Mouse (Mus musculus) heart, adult 18-20 months (tissue): ENCODE results near the gene Wsb1. TPM values are rescaled to one million over a fixed set of nuclear protein-coding genes. Genes with fewer than 3 reads are reported as not detected.
A peak's percentile ranks its signal among the peaks of the same experiment; 100 is the strongest.
"Not testable (repeated sequence)": the region's sequence is repeated elsewhere in the genome, so short reads cannot be mapped to it uniquely, and the experiment has no call there.

Source experiments
- DNase-seq, 2 experiments: peaks; one replicate each; pipeline ENCODE4 v3.0.0; 2021 to 2022; ENCODE audit warnings: mixed read lengths in 1 of 2
- long read RNA-seq, 2 experiments: library from polyadenylated mRNA; stranded (forward); transcript quantifications; one replicate each; pipeline ENCODE4 v2.0.0; 2021
- total RNA-seq, 2 experiments: library from RNA; stranded (reverse); gene quantifications; 2 replicates each; pipeline ENCODE4 v1.2.3; 2021

Wsb1 gene
- 10 to 100 TPM; 12.6 to 13.8 TPM for total RNA-seq
- long read RNA-seq, experiment 1, partial matches to known transcripts: 0 of 3 reads
- long read RNA-seq, experiment 1, other reads (novel, unspliced or antisense): 2 of 3 reads
- long read RNA-seq, experiment 2, partial matches to known transcripts: 0 of 2 reads
- long read RNA-seq, experiment 2, other reads (novel, unspliced or antisense): 0 of 2 reads

GRCm38 (mm10) chr11:79254391-79255098, at the start of gene Wsb1:
TSS of gene Wsb1 (minus strand) at chr11:79254671.
- peak; percentile 94 to 97 for DNase-seq

GRCm38 (mm10) chr11:79304245-79304644, 49.8 kb upstream of the Wsb1 start:
- not testable (repeated sequence) for DNase-seq

GRCm38 (mm10) chr11:79303109-79303508, 48.6 kb upstream of the Wsb1 start:
- no peak for DNase-seq

GRCm38 (mm10) chr11:79299719-79300431, 45.4 kb upstream of the Wsb1 start:
- no peak for DNase-seq

- DNase-seq: no peak
Observed at GRCm38 (mm10) chr11:79296856-79297491, 42.5 kb upstream of the Wsb1 start, which contains the start of gene Gm9964. TSS of gene Gm9964 (minus strand) at chr11:79296906.

- peak in 1 of 2 experiments; percentile 83 for DNase-seq
Observed at GRCm38 (mm10) chr11:79296167-79296566, 41.7 kb upstream of the Wsb1 start.

- DNase-seq: no peak
Observed at GRCm38 (mm10) chr11:79293971-79294370, 39.5 kb upstream of the Wsb1 start.

- DNase-seq: no peak
Observed at GRCm38 (mm10) chr11:79293025-79293424, 38.6 kb upstream of the Wsb1 start.

- DNase-seq: no peak
Observed at GRCm38 (mm10) chr11:79292130-79292529, 37.7 kb upstream of the Wsb1 start.

GRCm38 (mm10) chr11:79291651-79292050, 37.2 kb upstream of the Wsb1 start:
- DNase-seq: no peak

GRCm38 (mm10) chr11:79290473-79290872, 36.0 kb upstream of the Wsb1 start:
- DNase-seq: peak; percentile 57 to 59

GRCm38 (mm10) chr11:79288913-79289640, 34.6 kb upstream of the Wsb1 start:
- no peak for DNase-seq

- DNase-seq: no peak
Observed at GRCm38 (mm10) chr11:79288278-79288843, 33.9 kb upstream of the Wsb1 start.

- peak; percentile 64 to 78 for DNase-seq
Observed at GRCm38 (mm10) chr11:79287447-79287846, 33.0 kb upstream of the Wsb1 start.

GRCm38 (mm10) chr11:79286305-79286799, 31.9 kb upstream of the Wsb1 start:
- DNase-seq: peak in 1 of 2 experiments; percentile 47

- DNase-seq: no peak
Observed at GRCm38 (mm10) chr11:79283350-79284030, 29.0 kb upstream of the Wsb1 start.

- peak; percentile 61 for DNase-seq
Observed at GRCm38 (mm10) chr11:79281396-79281795, 26.9 kb upstream of the Wsb1 start.

- DNase-seq: peak; percentile 40 to 54
Observed at GRCm38 (mm10) chr11:79279732-79280405, 25.4 kb upstream of the Wsb1 start.

GRCm38 (mm10) chr11:79273757-79274156, 19.3 kb upstream of the Wsb1 start:
- no peak for DNase-seq

- DNase-seq: no peak
Observed at GRCm38 (mm10) chr11:79273039-79273438, 18.6 kb upstream of the Wsb1 start.
